ENCODE assay signal across 8 mouse cellular contexts in the genomic region with DNA sequence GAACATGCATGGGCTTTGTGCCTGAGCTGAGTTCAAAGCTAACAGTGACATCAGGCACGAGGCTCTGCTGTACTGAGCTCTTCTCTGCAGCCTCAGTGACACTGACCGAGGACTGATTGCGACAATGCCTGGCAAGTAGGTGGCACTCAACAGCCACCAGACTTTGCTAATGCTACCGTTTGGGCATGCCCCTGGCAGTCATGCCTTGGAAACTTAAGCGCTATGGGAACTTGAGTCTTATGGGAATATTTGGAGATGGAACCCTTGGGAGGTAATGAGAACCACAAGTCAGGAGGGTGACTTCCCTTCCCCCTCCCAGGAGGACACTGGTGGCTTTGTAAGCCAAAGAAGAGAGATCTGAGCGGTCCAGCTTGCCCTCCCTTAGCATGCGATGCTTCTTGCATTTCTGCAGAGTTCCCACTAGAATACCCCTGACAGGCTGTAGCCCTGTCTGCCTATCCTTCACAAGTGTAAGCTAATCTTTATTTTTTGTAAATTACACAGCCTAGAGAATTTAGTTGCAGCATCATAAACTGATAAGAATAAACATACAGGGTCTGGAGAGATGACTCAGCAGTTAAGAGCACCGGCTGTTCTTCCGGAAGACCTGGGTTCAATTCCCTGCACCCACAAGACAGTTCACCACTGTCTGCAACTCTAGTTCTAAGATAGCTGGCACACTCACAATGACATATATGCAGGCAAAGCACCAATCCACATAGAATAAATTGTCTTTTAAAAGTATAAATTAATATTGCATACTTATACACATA.
DNase-seq lines count a peak whose midpoint lies in the region; ATAC-seq and TF ChIP-seq lines count a peak whose summit lies in the region.

No protein-coding gene starts in this region.

- peaks cover 4% of the 10 kb centered on the region; the same call in 1 of the 2 replicates for H3K27me3 ChIP-seq in kidney, embryonic 15.5 days
- H3K27me3 ChIP-seq in G1E (ENCODE audit: insufficient read depth, low read length) = peaks cover 27% of the 10 kb centered on the region
- no peaks in the 10 kb centered on the region for H3K27me3 ChIP-seq in liver, embryonic 14.5 days (ENCODE audit: control insufficient read depth, insufficient read depth, low read length)
- H3K27me3 ChIP-seq in forebrain, embryonic 12.5 days = peaks cover 11% of the 10 kb centered on the region

- no peaks in the 10 kb centered on the region for H3K4me1 ChIP-seq in kidney, embryonic 15.5 days
- peaks cover 11% of the 10 kb centered on the region for H3K4me1 ChIP-seq in G1E (ENCODE audit: insufficient read depth, low read depth, low read length)
- peaks cover 5 to 7% of the 10 kb centered on the region in 2 experiments; a peak in 1 of 4 replicates for H3K4me1 ChIP-seq in liver, embryonic 14.5 days (replicated peaks; ENCODE audit: control insufficient read depth in 2 of 2, insufficient read depth in 2 of 2, low read length in 1 of 2)
- peaks cover 3% of the 10 kb centered on the region; the same call in 1 of the 2 replicates for H3K4me1 ChIP-seq in forebrain, embryonic 12.5 days

- no peak overlapping the region for H3K9ac ChIP-seq in kidney, embryonic 15.5 days
- no peak overlapping the region for H3K9ac ChIP-seq in liver, embryonic 14.5 days (replicated peaks)
- H3K9ac ChIP-seq in forebrain, embryonic 12.5 days = no peak overlapping the region

- intact Hi-C loops in gastrocnemius, postnatal 36 days (cut with DNase I) = loop anchor here (5.0 kb wide), 1 partner anchor 87 kb away; a partner anchor contains a TSS

- H3K36me3 ChIP-seq in kidney, embryonic 15.5 days = no peaks in the 10 kb centered on the region
- H3K36me3 ChIP-seq in G1E (replicated peaks) = no peaks in the 10 kb centered on the region
- no peaks in the 10 kb centered on the region for H3K36me3 ChIP-seq in liver, embryonic 14.5 days (replicated peaks; ENCODE audit: control insufficient read depth, insufficient read depth, low read depth)
- H3K36me3 ChIP-seq in forebrain, embryonic 12.5 days (replicated peaks) = no peaks in the 10 kb centered on the region

- H3K4me2 ChIP-seq in kidney, embryonic 15.5 days = no peak overlapping the region
- peak overlapping the region; percentile 20; the same call in 1 of the 2 replicates for H3K4me2 ChIP-seq in liver, embryonic 14.5 days (ENCODE audit: low read depth)
- H3K4me2 ChIP-seq in forebrain, embryonic 12.5 days = no peak overlapping the region

- H3K4me3 ChIP-seq in kidney, embryonic 15.5 days (replicated peaks) = no peak overlapping the region
- H3K4me3 ChIP-seq in G1E (ENCODE audit: low read depth, low read length) = no peak overlapping the region
- 0 out of 4 replicates have a peak overlapping the region, but pooled peaks of 1 of the 2 experiments have one; percentile 4 for H3K4me3 ChIP-seq in liver, embryonic 14.5 days (ENCODE audit: insufficient read depth in 1 of 2, low read depth in 2 of 2, low read length in 2 of 2)
- H3K4me3 ChIP-seq in forebrain, embryonic 12.5 days (replicated peaks) = no peak overlapping the region

- 55% methylated on average over 9 of the region's 9 CpGs for WGBS in kidney, embryonic 15.5 days
- 22% methylated on average over 9 of the region's 9 CpGs for WGBS in liver, embryonic 14.5 days (ENCODE audit: insufficient replicate concordance)
- WGBS in forebrain, embryonic 12.5 days = 41% methylated on average over 9 of the region's 9 CpGs

- ATAC-seq in kidney, embryonic 15.5 days (replicated peaks; ENCODE audit: low FRiP score) = 0 out of 2 replicates have a peak, but pooled peaks have one; percentile 14
- ATAC-seq in G1E (ENCODE audit: extremely low read depth, insufficient number of reproducible peaks, low FRiP score, poor library complexity, severe bottlenecking) = peak; percentile 22; the same call in 1 of the 2 replicates
- peak; percentile 38; the same call in 1 of the 2 replicates for ATAC-seq in liver, embryonic 14.5 days (ENCODE audit: insufficient read depth)
- ATAC-seq in forebrain, embryonic 12.5 days (ENCODE audit: low FRiP score) = no peak

- H3K9me3 ChIP-seq in kidney, embryonic 15.5 days (replicated peaks) = no peaks in the 10 kb centered on the region
- no peaks in the 10 kb centered on the region for H3K9me3 ChIP-seq in G1E (replicated peaks)
- no peaks in the 10 kb centered on the region for H3K9me3 ChIP-seq in liver, embryonic 14.5 days (ENCODE audit: control insufficient read depth, low read length)
- no peaks in the 10 kb centered on the region for H3K9me3 ChIP-seq in forebrain, embryonic 12.5 days

- DNase-seq in kidney, adult 18-20 months = no peak
- no peak for DNase-seq in G1E (ENCODE audit: low spot score)
- peak; percentile 24 to 35 for DNase-seq in cerebellum, adult 18-20 months
- peak in 1 of 3 experiments; percentile 25 for DNase-seq in liver, embryonic 14.5 days (ENCODE audit: low read depth in 3 of 3, low spot score in 3 of 3)
- DNase-seq in gastrocnemius, postnatal 36 days = no peak
- DNase-seq in yolk sac, embryonic 10.5 days (ENCODE audit: low spot score) = no peak

- no peak overlapping the region for H3K27ac ChIP-seq in kidney, embryonic 15.5 days
- no peak overlapping the region for H3K27ac ChIP-seq in liver, embryonic 14.5 days
- no peak overlapping the region for H3K27ac ChIP-seq in forebrain, embryonic 12.5 days

- no peak for TF ChIP-seq EP300 in liver, embryonic 14.5 days (IDR thresholded peaks at IDR 0.05; ENCODE audit: low read depth)

- TF ChIP-seq CTCF in G1E (IDR thresholded peaks at IDR 0.05; ENCODE audit: low read depth, low read length) = no peak
- TF ChIP-seq CTCF in liver, embryonic 14.5 days (IDR thresholded peaks at IDR 0.05; ENCODE audit: low read depth) = peak; percentile 34; the same call in 1 of the 2 replicates

Comparison
In these comparisons a context has a peak if more than half of its experiments do, and no peak if none do; other contexts are left out.
1. DNase-seq: peak in cerebellum, adult 18-20 months (2 of 2); none in kidney, adult 18-20 months (single experiment), G1E (single experiment), gastrocnemius, postnatal 36 days (0 of 2) and yolk sac, embryonic 10.5 days (single experiment).